Mouse (Mus musculus) forebrain, embryonic 10.5 days (tissue): ENCODE measurements at regions not wholly inside any gene's neighbourhood (a gene's known extent, or its start where the extent isn't known, plus 50 kb on each side); places are given as distances from the start of the nearest gene placed in this dataset.

Source experiments
- DNase-seq: peaks from one replicate; pipeline ENCODE4 v3.0.0-alpha.2; 2017; ENCODE audit warnings: low spot score; ENCODE audit errors: extremely low spot score
- H3K27ac ChIP-seq: fragments of 300-500 bp; sonication (generic); 2 replicates; pipeline ENCODE4 v1.5.1; 2016; ENCODE audit warnings: mild to moderate bottlenecking
- H3K27me3 ChIP-seq: fragments of 300-500 bp; sonication (generic); 2 replicates; pipeline ENCODE4 v1.6.1; 2016; ENCODE audit warnings: mild to moderate bottlenecking; ENCODE audit not compliant: poor library complexity, severe bottlenecking
- H3K36me3 ChIP-seq: fragments of 300-500 bp; sonication (generic); replicated peaks from 2 replicates; pipeline ENCODE4 v1.6.1; 2016; ENCODE audit warnings: mild to moderate bottlenecking, moderate library complexity
- H3K4me1 ChIP-seq: fragments of 300-500 bp; sonication (generic); 2 replicates; pipeline ENCODE4 v1.6.1; 2016
- H3K4me3 ChIP-seq: fragments of 300-500 bp; sonication (generic); 2 replicates; pipeline ENCODE4 v1.5.1; 2016; ENCODE audit warnings: mild to moderate bottlenecking, moderate library complexity
- H3K9me3 ChIP-seq: fragments of 300-500 bp; sonication (generic); 2 replicates; pipeline ENCODE4 v1.6.1; 2016; ENCODE audit warnings: mild to moderate bottlenecking, moderate library complexity
- whole genome bisulfite sequencing: fragments of 180-500 bp; shearing (Covaris S2); methylation state at CpG from one replicate; pipeline ENCODE4 v1.1.7; 2016; 5-methylcytosine and 5-hydroxymethylcytosine counted together

- Histone ChIP-seq H3K4me3 (no peak overlapping the region), H3K36me3 (no peaks in the 10 kb centered on the region), H3K27me3 (no peaks in the 10 kb centered on the region), H3K4me1 (peaks cover 4% of the 10 kb centered on the region), H3K9me3 (no peaks in the 10 kb centered on the region), H3K27ac (no peak overlapping the region)
- DNase-seq = no peak
- 89% methylated on average over 9 of the region's 9 CpGs for WGBS
These were observed 103.8 kb downstream of the Rbm43 start for GRCm38 (mm10) chr2:51830965-51831720.

- WGBS = 92% methylated on average over 5 of the region's 5 CpGs
- Histone ChIP-seq H3K4me3 (no peak overlapping the region), H3K9me3 (no peaks in the 10 kb centered on the region), H3K4me1 (peaks cover 4% of the 10 kb centered on the region; the same call in 1 of the 2 replicates), H3K27ac (no peak overlapping the region), H3K36me3 (no peaks in the 10 kb centered on the region), H3K27me3 (no peaks in the 10 kb centered on the region)
- no peak for DNase-seq
These were observed 97.1 kb downstream of the Rbm43 start for GRCm38 (mm10) chr2:51837864-51838263.

GRCm38 (mm10) chr2:51840808-51841207 is 94.2 kb downstream of the Rbm43 start:
- Histone ChIP-seq H3K27me3 (no peaks in the 10 kb centered on the region), H3K27ac (no peak overlapping the region), H3K9me3 (no peaks in the 10 kb centered on the region), H3K36me3 (no peaks in the 10 kb centered on the region), H3K4me1 (peaks cover 9% of the 10 kb centered on the region; the same call in 1 of the 2 replicates), H3K4me3 (no peak overlapping the region)
- 95% methylated on average over 3 of the region's 3 CpGs for WGBS
- no peak for DNase-seq

- Histone ChIP-seq H3K27ac (peak overlapping the region; percentile 3; the same call in 1 of the 2 replicates), H3K27me3 (no peaks in the 10 kb centered on the region), H3K4me1 (peaks cover 26% of the 10 kb centered on the region), H3K9me3 (no peaks in the 10 kb centered on the region), H3K36me3 (no peaks in the 10 kb centered on the region), H3K4me3 (no peak overlapping the region)
- no peak for DNase-seq
- 64% methylated on average over 8 of the region's 8 CpGs for WGBS
These were observed 90.1 kb downstream of the Rbm43 start for GRCm38 (mm10) chr2:51844831-51845230.

GRCm38 (mm10) chr2:51847556-51847955 is 87.4 kb downstream of the Rbm43 start:
- WGBS = 88% methylated on average over 4 of the region's 4 CpGs
- Histone ChIP-seq H3K9me3 (no peaks in the 10 kb centered on the region), H3K4me1 (peaks cover 26% of the 10 kb centered on the region), H3K27ac (no peak overlapping the region), H3K4me3 (no peak overlapping the region), H3K36me3 (no peaks in the 10 kb centered on the region), H3K27me3 (no peaks in the 10 kb centered on the region)
- no peak for DNase-seq

- Histone ChIP-seq H3K9me3 (no peaks in the 10 kb centered on the region), H3K36me3 (no peaks in the 10 kb centered on the region), H3K27me3 (no peaks in the 10 kb centered on the region), H3K4me3 (no peak overlapping the region), H3K27ac (no peak overlapping the region), H3K4me1 (peaks cover 22% of the 10 kb centered on the region)
- DNase-seq = no peak
- WGBS = 74% methylated on average over 6 of the region's 6 CpGs
These were observed 87.0 kb downstream of the Rbm43 start for GRCm38 (mm10) chr2:51847964-51848363.

- H3K9me3 ChIP-seq = no peaks in the 10 kb centered on the region
- H3K4me1 ChIP-seq = peaks cover 22% of the 10 kb centered on the region
- 76% methylated on average over 2 of the region's 2 CpGs for WGBS
- H3K36me3 ChIP-seq = no peaks in the 10 kb centered on the region
- DNase-seq = no peak
- no peak overlapping the region for H3K4me3 ChIP-seq
- no peak overlapping the region for H3K27ac ChIP-seq
- H3K27me3 ChIP-seq = no peaks in the 10 kb centered on the region
These were observed 86.5 kb downstream of the Rbm43 start for GRCm38 (mm10) chr2:51848491-51848890.

GRCm38 (mm10) chr2:51850581-51850980 is 84.4 kb downstream of the Rbm43 start:
- Histone ChIP-seq H3K36me3 (no peaks in the 10 kb centered on the region), H3K9me3 (no peaks in the 10 kb centered on the region), H3K4me1 (peaks cover 32% of the 10 kb centered on the region), H3K27ac (no peak overlapping the region), H3K4me3 (no peak overlapping the region), H3K27me3 (no peaks in the 10 kb centered on the region)
- 84% methylated on average over 9 of the region's 9 CpGs for WGBS
- DNase-seq = no peak

GRCm38 (mm10) chr2:51851711-51852110 is 83.3 kb downstream of the Rbm43 start:
- Histone ChIP-seq H3K27me3 (no peaks in the 10 kb centered on the region), H3K9me3 (no peaks in the 10 kb centered on the region), H3K4me1 (peaks cover 32% of the 10 kb centered on the region), H3K36me3 (no peaks in the 10 kb centered on the region), H3K27ac (0 out of 2 replicates have a peak overlapping the region, but pooled peaks have one; percentile 2), H3K4me3 (no peak overlapping the region)
- DNase-seq = no peak
- WGBS = 95% methylated on average over 7 of the region's 7 CpGs

GRCm38 (mm10) chr2:51857226-51857625 is 77.7 kb downstream of the Rbm43 start:
- no peak for DNase-seq
- H3K4me1 ChIP-seq = peaks cover 15% of the 10 kb centered on the region
- no peak overlapping the region for H3K27ac ChIP-seq
- no peaks in the 10 kb centered on the region for H3K9me3 ChIP-seq
- H3K36me3 ChIP-seq = no peaks in the 10 kb centered on the region
- H3K27me3 ChIP-seq = no peaks in the 10 kb centered on the region
- H3K4me3 ChIP-seq = no peak overlapping the region

- Histone ChIP-seq H3K4me3 (no peak overlapping the region), H3K27ac (no peak overlapping the region), H3K4me1 (no peaks in the 10 kb centered on the region), H3K36me3 (no peaks in the 10 kb centered on the region), H3K27me3 (no peaks in the 10 kb centered on the region), H3K9me3 (no peaks in the 10 kb centered on the region)
- WGBS = 90% methylated on average over 5 of the region's 5 CpGs
- DNase-seq = no peak
These were observed 68.9 kb downstream of the Rbm43 start for GRCm38 (mm10) chr2:51866045-51866444.

- Histone ChIP-seq H3K36me3 (no peaks in the 10 kb centered on the region), H3K4me1 (no peaks in the 10 kb centered on the region), H3K4me3 (no peak overlapping the region), H3K27me3 (no peaks in the 10 kb centered on the region), H3K27ac (no peak overlapping the region), H3K9me3 (no peaks in the 10 kb centered on the region)
- DNase-seq = no peak
- 88% methylated on average over 4 of the region's 4 CpGs for WGBS
These were observed 66.0 kb downstream of the Rbm43 start for GRCm38 (mm10) chr2:51868878-51869510.

GRCm38 (mm10) chr2:51871571-51871970 is 63.4 kb downstream of the Rbm43 start:
- no peaks in the 10 kb centered on the region for H3K4me1 ChIP-seq
- H3K9me3 ChIP-seq = no peaks in the 10 kb centered on the region
- DNase-seq = no peak
- no peak overlapping the region for H3K4me3 ChIP-seq
- no peak overlapping the region for H3K27ac ChIP-seq
- no peaks in the 10 kb centered on the region for H3K27me3 ChIP-seq
- H3K36me3 ChIP-seq = no peaks in the 10 kb centered on the region
- 89% methylated on average over 14 of the region's 14 CpGs for WGBS
